Mouse (Mus musculus) kidney, postnatal 25 days (tissue): ENCODE data around the gene Alk.

Source experiments
- DNase-seq, 2 experiments: peaks; one replicate each; pipeline ENCODE4 v3.0.0; 2021; ENCODE audit warnings: mixed read lengths in 2 of 2

Gene Alk

DNA sequence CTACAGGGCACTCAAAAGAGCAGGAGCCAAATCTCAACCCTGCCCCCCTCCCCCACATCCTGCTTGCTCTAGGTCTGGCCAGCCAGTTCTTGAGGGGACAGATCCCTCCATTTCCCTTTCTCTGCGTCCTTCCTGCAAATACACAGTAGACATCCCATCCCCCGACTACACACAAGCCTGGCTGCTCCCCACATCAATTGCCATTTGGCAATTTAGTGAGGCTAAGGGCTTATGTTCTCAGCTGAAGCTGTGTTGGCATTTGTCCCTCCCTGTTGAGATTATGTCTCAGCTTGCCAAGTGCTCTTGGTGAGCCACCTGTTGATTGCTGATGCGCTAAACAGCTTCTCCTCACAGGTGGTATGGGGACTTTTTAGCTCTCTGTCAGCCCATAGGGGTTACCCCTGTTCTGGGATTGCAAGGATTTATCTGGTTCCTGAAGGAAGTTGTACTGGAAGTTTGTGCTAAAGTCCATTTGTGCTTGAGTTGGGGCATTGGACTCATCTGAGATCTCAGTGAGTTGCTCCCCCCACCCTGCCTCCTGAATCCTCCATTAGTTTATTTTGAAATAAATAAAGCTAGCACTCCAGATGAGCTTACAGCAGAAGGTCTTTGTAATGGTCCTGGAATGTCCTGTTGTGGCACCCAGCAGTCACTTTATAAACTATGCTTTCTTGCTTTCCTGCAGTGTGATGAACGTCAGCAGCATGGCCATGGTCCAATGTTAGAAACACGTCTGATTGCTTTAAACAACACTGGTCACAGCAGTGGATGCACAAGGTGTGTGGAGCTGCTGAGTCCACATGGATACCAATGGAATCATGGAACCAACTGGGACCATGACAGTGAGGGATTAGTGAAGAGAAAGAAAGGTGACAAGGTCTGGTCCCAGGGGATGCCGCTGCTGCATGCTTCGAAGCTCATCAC lies 353.7 kb downstream of the Alk start:
- DNase-seq, result no peak

DNA sequence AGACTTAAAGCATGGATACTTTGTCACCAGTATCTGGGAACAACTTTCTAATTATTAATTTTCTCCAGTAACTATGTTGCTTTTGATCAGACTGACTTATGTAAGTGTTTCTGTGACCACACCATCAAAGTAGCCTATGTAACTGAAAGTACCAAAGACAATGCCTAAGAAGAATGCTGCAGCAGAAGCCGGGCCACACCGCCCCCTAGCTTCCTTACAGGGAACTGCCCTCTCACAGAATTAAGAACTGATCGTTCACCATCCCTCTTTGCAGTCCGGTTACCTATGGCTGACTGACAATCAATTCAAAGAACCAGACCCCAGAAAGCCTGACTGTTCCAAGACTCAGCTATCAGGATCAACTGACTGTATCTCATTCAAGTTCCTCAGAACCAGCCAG lies 362.4 kb downstream of the Alk start:
- DNase-seq, result peak; percentile 46 to 63

DNA sequence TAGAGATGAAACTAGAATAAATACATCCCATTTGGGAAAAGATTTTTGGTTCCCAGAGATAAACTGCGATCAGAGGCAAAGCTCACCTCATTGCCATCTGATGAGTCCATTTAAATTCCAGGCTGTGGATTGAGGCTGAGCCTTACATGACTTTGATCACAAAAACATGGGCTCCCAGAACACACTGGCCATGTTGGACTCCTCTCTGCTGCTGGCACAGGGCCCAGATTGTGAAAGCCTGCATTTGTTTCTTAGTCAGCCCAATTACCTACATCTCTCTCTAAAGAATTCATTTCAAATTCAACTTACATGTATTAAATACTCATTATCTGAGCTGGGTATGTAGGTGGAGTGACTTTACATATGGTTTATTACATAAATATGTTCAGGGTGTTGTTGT lies 367.1 kb downstream of the Alk start:
- peak in 1 of 2 experiments; percentile 5 for DNase-seq

DNA sequence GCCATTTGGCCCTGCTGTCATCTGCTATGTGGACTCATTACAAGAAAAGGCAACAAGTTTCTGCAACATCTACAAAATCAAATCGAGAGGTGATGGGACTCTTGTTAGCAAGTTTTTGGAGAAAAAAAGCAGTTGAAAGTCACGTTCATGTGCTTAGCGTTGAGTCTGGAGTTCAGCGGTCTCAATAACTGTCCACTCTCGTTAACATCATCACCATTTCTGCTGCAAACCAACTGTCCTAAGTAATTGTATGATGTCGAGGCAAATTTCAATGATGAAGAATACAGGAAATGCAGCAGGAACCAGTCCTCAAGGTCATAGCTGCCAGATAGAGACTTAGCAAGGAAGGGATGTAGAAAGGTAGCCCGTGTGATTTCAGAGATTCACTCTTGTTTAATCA lies 373.5 kb downstream of the Alk start:
- DNase-seq, result no peak

DNA sequence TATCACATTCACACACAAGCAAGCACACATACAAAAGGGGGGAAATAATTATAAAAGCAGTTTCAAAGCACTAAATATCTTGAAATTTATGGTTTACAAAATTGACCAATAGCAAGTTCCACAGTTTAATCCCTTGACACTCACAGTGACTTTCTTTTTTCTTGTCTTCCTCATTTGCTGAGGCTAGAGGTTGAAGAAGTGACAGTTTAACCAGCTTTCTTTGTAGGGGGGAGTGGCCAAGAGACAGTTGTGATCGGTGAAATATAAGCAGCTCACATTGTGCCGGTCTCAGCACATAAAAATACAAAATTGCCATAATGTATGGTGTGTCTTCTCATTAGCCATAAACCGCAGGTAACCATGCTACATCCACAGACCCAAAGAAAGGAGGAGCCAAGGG lies 385.6 kb downstream of the Alk start:
- DNase-seq, result no peak

DNA sequence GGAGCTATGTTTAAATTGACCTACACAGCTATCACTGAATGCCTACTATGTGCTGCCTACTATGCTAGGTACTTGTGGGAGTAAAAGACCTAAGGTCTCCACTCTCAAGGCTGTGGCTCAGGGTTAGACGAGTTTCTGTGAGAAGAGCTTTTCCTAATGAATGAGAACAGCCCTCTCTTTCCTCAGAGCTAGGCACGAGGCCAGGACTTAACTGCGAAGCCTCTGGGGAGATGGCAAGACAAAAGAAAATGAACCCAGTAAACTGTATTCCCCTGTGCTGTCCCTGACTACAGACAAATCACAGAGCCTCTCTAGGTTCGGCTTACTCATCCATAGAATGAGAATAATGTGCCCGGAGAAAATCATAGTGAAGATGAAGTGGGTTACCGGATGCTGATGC lies 406.9 kb downstream of the Alk start:
- no peak for DNase-seq

DNA sequence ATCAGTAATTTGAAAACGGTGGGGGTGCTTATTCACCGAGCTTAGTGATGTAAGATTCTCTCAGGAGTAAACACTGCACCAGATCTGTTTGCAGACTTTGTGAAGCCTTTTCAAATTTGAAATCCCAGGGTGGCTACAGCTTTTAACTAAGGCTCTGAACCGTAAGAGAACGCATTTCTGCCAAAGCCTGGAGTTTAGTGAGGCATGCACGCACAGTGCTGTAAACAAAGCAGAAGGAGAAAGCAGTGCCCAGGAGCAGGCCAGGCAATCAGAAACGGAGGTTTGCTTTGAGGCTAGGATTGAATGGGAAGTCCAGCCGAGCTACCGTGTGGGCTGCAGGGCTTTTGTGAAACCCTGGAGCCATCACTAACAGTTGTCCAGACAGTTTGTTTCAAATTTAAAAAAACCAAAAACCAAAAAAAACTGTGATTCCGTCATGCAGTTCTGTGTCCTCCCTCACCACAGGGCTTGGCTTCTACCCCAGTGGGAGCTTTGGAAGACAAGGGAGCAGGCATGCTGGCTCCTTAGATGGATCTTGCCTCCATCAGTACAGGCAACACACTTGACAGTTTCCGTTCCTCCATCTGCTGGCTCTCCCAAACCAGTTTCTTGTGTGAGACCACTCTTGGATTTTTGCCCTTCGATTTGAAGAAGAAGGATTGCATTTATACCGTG lies 409.3 kb downstream of the Alk start:
- DNase-seq, result no peak

DNA sequence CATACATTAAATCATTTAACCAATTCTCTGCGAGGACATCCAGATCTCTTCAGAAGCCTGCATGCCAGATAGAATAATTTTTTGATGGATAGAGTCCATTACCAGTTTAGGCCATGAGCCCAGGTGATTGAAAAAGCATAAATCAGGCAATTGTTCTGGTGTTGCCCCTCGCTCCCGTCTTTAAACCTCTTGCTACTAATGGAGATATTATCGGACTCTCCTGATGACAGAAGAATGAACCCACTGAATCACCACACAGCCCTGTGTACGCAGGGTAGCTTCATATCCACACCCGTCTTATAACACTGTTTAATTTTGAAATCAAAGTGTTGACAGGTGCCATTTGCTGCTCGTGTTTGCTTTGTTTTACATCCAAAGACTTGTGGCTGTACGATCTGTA lies 413.9 kb downstream of the Alk start:
- DNase-seq, result no peak

DNA sequence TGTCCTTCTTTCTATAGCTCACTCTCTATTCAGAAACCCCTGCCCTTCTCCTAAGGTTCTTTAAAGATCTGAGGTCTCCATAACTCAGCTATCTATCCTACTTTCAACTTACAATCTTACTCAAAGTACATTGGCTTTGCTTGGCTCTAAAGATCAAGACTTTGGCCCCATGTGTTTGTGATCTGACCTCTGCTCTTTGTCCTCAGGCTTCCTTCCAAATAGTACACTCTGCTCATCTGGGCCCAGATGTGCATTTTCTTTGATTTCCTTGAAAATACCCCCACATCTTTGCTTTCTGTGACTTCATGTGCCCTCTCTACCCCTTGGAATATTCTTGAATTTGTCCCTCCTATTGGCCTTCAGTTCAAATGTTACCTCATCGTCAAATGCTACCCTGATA lies 417.4 kb downstream of the Alk start:
- DNase-seq, result no peak

DNA sequence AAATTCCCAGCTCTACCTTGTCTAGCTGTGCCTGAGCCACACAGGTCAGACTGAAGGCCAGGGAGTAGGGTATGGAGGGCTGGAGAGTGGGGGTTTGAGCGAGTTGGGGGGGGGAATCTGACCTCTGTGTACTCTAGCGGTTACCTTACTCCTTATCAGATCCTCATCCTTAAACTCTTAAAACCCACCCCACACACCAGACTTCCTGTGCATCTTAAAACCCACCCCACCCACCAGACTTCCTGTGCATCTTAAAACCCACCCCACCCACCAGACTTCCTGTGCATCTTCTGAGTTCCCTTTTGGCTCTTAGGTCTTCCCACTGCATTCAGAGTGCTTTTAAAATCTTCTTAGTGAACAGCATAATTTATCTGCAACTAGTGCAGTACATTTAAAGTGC lies 422.0 kb downstream of the Alk start:
- no peak for DNase-seq

DNA sequence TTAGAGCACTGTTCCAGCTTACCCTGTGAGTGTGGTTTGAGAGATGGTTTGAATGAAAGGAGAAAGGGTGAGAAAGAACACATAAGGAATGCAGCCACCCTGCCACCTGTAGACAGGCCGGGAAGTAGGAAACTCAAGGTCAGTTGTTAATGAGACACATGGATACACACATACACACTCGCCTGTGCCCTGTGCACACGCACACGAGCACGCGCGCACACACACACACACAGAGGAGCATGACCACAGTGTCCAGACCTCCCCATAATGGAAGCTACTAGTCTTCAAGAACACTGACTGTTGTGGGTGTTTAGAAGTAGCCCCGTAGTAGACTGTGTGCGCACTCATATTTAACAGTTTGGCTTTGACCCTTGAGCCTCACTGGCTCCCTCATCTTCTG lies 424.2 kb downstream of the Alk start:
- DNase-seq, result no peak

DNA sequence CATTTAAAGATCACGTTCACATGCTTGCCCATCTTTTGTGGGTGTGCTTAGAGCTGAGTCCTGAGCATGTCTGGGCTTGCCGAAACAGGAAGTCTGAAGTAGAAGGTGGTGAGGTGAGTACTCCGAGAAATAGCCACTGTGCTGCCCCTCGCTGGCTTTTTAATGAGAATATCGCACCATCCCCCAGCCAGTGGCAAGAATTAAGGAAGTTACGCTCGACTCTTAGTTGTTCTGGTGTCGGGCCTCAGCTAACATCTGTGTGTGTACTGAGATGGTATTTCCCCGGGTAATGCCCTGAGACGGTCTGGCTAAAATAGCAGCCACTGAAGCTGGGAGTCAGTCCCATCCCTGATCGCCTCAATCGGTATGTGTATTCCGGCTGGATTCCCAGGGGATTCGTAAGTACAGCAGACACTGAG lies 424.7 kb downstream of the Alk start:
- no peak for DNase-seq

DNA sequence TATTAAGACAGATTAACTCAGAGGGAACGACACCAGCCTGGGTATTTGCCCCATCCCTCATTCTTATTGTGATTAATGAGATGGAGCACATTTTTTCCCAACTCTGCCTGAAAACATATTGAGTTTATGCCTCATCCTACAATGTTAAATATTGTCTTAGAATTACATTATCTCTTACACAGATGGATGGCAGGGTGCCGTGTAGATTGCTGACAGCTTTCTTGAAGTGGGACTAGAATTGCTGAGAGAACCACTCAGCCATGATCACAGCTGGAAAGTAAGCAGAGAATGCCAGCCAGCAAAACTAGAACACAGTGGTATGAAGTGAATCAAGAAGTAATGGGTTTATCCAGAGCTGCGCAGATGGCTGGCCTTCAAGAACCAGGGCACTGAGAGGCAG lies 430.6 kb downstream of the Alk start:
- DNase-seq, result no peak

DNA sequence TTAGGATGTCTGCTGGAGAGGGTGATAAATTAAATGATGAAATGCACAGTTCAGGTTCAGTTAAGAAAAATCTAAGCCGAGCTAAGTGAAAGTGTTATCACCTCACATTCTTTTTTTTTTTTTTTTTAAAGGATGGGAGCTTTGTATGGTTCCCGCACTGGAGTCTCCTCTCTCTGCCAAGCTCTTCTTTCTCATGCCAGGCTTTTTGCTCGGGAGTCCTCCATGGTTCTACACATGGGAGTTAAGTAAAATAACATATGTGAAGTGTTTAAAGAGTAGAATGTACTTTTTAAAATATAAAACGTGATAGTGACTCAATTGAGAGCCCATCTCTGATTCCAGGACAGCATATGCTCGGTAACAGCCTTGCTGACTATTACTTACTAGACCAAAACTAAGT lies 436.3 kb downstream of the Alk start:
- no peak for DNase-seq

DNA sequence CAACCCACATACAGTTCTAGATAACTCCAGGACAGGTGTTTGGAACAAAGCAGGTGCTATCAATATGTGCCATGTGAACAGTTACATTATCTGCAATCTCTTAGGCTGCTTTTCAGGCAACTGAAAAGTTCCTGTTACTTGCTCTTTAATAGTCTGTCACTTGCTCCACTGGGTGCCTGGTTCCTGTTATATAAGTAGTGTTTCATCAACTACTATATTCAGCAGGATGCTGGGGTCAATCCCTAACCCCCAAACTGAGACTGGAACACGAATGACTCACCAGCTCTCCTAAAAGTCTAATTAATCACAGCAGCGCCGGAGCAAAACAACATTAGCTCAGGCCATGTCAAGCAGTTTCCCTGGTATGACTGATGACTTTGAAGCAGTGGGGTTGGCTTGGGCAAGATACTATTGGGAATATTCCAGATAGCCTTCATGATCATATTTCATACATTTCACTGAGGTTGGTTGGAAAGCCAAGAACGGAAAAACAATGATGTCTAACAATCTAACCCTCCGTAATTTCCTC lies 445.5 kb downstream of the Alk start:
- no peak for DNase-seq

DNA sequence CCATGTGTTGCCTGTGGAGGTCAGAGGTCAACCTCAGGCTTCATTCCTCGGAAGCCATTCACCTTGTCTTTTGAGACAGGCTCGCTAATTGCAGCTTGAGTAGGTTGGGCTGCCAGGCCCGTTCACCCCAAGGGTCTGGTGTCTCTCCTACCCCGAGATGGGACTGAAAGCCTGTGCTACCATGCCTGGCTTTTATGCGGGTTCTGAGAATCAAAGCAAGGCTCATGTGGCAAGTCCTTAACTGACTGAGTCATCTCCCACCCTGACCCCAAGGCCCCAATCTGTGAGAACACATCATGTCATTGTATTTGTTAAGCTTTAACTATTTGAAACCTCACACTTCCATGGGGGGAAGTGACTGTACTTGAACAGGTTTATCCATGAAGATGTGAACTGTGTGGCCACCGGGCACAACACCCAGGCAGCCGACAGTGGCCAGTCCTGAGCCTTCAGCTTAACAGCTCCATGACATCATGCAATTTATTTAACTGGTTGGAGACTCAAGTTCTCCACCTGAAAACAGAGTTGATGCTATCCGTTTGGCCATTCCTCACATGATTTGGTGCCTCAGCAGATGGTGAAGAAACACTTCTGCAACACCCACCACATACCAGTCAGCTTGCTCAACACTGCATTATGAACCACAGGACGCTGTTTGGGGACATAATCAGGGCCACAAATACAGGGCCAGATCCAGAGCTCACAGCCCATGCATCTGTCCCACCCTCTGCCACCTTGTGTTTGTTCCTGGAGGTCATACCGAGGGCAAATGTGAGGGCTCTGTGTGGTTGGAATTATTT lies 446.4 kb downstream of the Alk start:
- DNase-seq, result no peak

DNA sequence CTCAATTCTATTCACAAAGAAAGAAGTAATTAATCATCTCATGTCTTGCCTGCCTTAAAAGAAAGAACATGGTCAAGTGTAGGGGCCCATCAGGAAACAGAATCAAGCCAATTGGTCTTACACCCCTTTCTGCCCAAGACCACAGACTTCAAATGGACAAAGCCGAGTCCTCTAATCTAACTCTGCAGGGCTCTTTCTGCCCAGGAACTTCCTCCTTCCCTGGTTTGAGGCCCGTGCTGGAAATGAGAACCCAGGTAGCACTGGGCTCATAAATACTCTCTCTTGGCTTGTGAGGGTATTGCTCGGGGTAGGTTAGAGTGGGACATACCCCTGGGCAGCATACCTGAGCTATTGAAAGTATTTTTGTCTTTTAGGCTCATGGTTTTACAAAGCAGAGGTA lies 451.4 kb downstream of the Alk start:
- DNase-seq, result no peak

DNA sequence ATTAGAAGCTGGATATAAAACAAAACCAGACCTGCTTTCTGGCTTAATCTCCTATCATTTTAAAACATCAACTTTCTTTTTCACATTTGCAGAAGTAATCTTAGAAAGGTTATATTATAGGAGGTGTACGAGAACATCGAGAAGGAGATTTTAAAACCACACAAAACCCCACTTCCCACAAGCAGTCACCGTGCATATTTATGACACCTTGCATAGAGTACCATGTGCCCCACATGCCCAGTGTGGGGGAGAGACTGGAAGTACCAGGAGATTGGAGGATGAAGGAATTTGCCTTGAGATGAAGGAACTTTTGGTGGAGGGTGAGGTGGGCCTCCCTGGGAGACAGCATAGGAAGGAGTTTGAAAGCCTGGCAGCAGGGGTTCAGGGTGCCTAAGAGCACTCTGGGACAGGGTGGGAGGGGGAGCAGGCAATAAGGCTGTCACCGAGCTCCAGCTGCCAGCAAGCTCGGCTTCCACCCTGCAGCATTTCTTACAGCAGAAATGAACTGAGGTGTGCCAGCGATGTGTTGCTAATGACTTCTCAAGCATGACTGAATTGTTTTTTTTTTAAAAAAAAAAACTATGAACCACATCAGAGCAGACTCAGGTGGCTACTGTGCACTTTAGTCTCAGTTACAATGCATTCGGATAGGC lies 459.4 kb downstream of the Alk start:
- DNase-seq, result peak; percentile 30 to 51

DNA sequence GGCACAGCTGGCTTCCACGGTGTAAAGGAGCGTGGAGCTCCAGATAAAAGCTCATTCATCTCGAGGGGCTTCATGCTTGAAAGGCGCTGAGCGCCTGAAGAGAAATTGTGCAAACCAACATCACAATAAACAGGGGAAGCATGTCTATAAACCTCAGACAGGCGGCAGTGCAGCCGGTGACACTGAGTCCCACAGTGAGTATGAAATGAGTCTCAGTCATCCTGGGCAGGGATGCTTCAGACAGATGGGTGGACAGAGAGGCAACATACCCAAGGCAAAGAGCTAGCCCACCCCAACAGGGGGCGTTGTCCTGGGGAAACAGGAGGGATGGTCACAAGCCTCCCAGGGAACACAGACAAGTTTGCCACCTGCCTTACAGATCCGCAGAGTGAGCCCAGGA lies 460.0 kb downstream of the Alk start:
- no peak for DNase-seq

DNA sequence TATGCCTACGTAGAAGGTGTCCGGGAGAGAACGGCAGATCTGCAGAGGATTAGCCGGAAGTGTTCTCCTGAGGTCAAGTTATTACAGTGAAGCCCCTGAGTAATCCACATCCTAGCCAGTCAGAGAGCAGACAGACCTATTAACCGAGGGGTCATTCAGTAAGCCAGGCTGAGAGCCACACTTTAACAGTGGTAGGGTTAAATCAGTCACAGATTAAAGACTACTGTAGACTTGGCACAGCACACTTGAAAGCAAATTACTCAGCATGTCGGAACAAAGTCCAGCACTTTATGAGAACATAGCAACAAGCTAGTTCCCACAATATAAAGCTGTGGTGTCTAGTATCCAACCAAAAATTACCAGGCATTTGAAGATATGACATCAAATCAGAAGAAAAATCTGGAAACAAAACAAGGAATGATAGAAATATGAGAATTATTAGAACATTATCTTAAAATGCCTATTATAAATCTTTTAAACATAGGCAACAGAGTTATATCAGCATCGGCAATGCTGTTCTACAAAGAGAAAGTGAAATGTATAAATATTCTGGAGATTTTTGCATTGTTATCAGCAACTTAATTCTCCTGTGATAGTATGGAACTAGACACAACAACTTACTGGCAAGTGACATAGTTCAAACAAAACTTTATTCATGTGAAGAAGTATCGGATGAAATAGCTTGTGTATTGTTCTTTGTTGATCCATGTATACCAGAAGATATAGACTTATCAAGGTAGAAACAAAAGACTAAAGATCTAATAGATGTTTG lies 472.1 kb downstream of the Alk start:
- DNase-seq, result peak; percentile 51 to 78

DNA sequence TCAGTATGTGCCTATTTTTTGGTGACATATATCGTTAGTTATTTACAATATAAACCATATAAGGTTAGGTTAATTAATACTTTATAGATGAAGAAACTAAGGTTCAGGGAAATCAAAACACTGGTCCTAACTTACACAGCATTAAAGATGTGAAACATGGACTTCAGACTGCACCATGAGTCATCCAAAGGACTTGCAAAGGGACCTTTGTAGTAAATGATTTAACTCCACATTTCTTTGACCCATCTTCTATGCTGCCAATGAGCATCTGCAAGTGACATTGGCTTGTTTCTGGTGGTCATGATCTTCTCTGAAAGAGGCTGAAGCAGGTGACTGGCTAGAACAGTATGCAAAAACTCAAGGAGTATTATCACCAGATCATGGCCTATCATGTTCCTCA lies 482.8 kb downstream of the Alk start:
- DNase-seq, result no peak

DNA sequence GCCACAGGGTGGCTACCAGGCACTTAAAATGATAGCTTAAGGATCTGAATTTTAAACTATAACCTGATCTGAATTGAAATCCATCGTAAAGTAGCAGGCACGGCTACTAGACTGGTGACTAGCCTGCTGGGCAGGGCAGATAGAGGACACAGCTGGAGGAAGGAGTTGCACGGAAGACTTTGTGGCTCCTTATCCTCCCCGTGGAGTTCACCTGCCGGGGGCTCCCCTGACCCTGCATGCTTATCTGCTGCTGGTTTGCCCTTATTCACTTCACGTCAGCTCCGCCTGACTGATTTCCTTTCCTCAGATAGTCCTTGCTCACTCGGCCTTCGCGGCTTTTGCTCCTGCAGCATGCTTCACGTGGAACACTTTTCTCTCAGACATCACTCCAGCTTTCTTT lies 484.1 kb downstream of the Alk start:
- DNase-seq, result no peak
